Mouse (Mus musculus): ENCODE measurements around the gene Stx4a. TPM values are rescaled to one million over a fixed set of nuclear protein-coding genes. Genes with fewer than 3 reads are reported as not detected.
"Not testable (repeated sequence)": the region's sequence is repeated elsewhere in the genome, so short reads cannot be mapped to it uniquely, and the experiment has no call there.

The Stx4a gene
- 46.4 and 53.2 TPM in 2 replicates for polyA plus RNA-seq (2015; fragmentation: Nextera tagmentation; extraction: Ambion mirVana)

DNA sequence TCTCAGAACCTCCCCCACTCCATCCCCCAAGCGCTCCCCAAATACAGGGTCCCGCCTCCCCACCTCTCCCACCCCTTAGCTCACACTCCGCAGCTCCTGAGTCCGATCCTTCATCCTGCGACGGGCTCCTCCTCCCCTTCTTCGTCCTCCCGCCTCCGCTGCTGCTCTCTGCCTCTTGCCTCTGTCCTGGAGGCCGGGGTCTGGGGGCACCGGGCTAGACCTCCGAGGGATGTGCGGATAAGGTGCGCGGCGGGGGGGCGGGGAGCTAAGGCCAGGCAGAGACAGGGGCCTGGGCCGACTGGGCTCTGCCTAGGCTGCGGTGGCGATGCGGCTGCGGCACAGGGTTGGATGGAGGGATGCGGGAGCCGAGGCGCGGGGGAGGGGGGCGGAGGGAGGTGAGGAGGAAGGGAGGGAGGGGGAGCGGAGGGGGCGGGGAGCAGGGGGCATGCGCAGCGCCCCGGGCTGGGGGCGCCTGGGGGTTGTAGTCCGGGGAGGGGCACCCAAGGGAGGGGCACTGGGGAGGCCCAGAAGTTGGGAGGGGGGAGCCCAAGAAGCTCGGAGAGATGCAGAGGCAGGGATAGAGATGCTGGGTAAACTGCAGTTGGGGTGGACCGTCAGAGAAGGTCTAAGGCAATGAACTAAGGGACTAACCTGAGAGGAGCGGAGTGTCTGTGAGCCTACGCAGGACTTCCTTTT, at the start of gene Stx4a, which contains the start of gene Stx1b:
Gene Stx4a (plus strand): TSS at position 119 of the 696 bp plus-strand sequence.
Gene Stx1b (minus strand): TSS at position 374 of the 696 bp plus-strand sequence.
- Histone ChIP-seq H3K4me3 (replicated peaks) (peak within 1 kb of the TSS; percentile 61), H3K4me2 (peak within 1 kb of the TSS; percentile 89), H3K27me3 (no peaks in the 10 kb centered on the region), H3K36me3 (no peaks in the 10 kb centered on the region), H3K27ac (0 out of 2 replicates have a peak within 1 kb of the TSS, but pooled peaks have one; percentile 33), H3K9me3 (replicated peaks) (no peaks in the 10 kb centered on the region), H3K4me1 (peaks cover 38% of the 10 kb centered on the region), H3K9ac (peak within 1 kb of the TSS; percentile 70)
- ATAC-seq (replicated peaks; ENCODE audit: low FRiP score): peak; percentile 68
- WGBS: 3% methylated on average over 32 of the region's 38 CpGs

DNA sequence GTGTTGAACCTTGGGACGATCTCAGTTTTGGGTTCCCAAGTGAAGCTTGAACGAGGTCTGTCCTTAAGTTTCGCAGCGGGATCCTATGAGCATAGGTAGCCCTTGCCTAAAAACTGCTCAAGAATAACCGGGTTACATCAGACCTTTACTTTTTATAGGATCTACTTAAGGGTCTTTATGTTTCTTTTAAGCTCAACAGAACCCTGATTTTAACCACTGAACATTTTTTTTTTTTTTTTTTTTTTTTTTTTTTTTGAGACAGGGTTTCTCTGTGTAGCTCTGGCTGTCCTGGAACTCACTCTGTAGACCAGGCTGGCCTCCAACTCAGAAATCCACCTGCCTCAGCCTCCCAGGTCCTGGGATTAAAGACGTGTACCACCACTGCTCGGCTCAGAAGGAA, 48.3 kb upstream of the Stx4a start:
- ATAC-seq (replicated peaks; ENCODE audit: low FRiP score); H3K27me3 ChIP-seq; H3K9me3 ChIP-seq (replicated peaks): not testable (repeated sequence)
- Histone ChIP-seq H3K4me2 (peak overlapping the region; percentile 68), H3K27ac (peak overlapping the region; percentile 99), H3K4me3 (replicated peaks) (peak overlapping the region; percentile 90), H3K36me3 (peaks cover 30% of the 10 kb centered on the region), H3K4me1 (peaks cover 31% of the 10 kb centered on the region), H3K9ac (peak overlapping the region; percentile 88)
- 77% methylated on average over 7 of the region's 7 CpGs for WGBS

DNA sequence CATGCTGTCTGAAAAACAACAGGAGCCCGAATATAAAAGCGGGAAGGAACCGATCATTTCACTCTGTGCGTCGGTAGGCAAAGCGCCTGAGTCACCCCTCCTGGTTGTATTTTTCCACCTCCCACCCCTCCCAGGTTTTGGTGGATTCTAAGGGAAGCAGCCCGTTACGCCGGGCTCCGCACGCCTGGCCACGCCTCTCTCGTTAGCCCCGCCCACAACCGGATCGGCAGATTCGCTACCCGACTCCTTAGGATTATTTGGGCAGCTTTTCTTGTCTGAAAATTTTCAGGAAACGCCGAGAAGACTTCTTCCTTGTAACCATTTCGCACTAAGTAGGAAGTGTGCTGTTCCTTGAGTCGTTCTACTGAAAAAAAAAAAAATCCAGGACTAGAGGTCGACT, 47.7 kb upstream of the Stx4a start, which contains the start of gene Setd1a:
Gene Setd1a (plus strand): TSS at position 245 of the 400 bp plus-strand sequence.
- Histone ChIP-seq H3K4me1 (peaks cover 25% of the 10 kb centered on the region), H3K9me3 (replicated peaks) (no peaks in the 10 kb centered on the region), H3K4me3 (replicated peaks) (peak within 1 kb of the TSS; percentile 90), H3K36me3 (peaks cover 36% of the 10 kb centered on the region), H3K9ac (peak within 1 kb of the TSS; percentile 88), H3K27ac (peak within 1 kb of the TSS; percentile 99), H3K27me3 (no peaks in the 10 kb centered on the region), H3K4me2 (peak within 1 kb of the TSS; percentile 68)
- peak; percentile 45 for ATAC-seq (replicated peaks; ENCODE audit: low FRiP score)
- under 1% methylated on average over 23 of the region's 23 CpGs for WGBS

DNA sequence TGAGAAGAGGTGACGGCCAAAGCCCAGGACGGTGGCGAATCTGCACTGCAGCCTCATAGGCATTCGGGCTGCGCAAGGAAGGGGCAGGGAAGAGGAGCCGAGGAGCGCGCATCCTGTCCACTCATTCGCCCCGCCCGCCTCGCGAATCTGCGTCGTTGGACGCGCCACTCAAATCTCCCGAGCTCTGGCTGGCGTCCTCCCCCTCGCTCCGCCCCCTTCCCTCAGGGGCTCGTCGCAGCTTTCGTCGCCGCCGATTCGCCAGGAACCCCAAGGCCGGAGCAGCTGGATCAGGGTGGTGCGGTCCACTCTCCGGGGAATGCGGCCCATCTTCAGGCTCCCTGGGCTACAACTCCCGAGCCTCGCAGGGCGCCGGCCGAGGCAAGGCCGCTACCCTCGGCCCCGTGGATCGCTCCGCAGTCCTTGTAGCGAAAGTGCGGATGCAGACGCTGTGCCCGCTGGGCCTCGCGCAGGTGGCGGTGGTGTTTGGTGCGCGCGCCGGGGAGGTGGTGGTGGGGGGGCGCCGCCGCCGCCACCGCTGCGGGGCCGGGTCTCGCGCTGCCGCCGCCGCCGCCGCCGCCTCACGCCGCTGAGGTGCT, 47.1 kb upstream of the Stx4a start:
- Histone ChIP-seq H3K4me2 (peak overlapping the region; percentile 68), H3K9ac (peak overlapping the region; percentile 88), H3K27ac (peak overlapping the region; percentile 99), H3K36me3 (peaks cover 41% of the 10 kb centered on the region), H3K4me3 (replicated peaks) (peak overlapping the region; percentile 90), H3K4me1 (peaks cover 23% of the 10 kb centered on the region), H3K9me3 (replicated peaks) (no peaks in the 10 kb centered on the region), H3K27me3 (no peaks in the 10 kb centered on the region)
- peak; percentile 90 for ATAC-seq (replicated peaks; ENCODE audit: low FRiP score)
- WGBS: under 1% methylated on average over 61 of the region's 70 CpGs

DNA sequence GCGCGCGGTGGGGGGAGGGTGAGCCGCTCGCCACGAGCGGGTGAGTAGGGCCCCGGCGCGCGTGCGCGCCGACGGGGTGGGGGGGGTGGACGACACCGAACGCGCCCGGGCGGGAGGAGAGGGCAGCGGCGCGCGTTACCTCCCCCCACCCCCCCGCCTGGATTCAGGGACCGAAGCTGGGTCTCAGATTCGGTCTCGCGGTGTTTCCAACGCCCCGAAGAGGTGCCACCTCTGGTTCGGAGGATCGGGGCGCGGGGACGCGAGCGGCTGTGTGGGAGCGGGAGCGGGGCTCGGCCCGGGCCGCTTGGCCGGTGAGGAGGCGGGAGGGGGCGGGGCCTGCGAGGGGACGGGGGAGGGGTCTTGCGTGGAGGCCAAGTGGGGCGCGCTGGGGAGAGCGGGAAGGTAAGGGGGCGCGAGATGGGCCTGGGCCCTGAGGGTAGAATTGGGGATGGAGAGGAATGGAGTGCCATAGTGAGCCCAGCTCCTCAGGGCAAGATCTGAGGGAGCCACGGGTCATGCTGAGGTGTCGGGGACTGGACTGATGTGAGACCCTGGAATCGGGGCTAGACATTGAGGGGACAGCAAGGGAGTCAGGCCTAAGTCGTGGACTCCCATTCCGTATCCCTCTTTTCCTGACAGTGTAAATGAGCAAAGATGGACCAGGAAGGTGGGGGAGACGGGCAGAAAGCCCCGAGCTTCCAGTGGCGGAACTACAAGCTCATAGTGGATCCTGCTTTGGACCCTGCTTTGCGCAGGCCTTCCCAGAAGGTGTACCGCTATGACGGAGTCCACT, 46.4 kb upstream of the Stx4a start:
- Histone ChIP-seq H3K4me2 (peak overlapping the region; percentile 68), H3K9me3 (replicated peaks) (no peaks in the 10 kb centered on the region), H3K4me3 (replicated peaks) (peak overlapping the region; percentile 90), H3K4me1 (peaks cover 23% of the 10 kb centered on the region), H3K27ac (peak overlapping the region; percentile 99), H3K27me3 (no peaks in the 10 kb centered on the region), H3K36me3 (peaks cover 48% of the 10 kb centered on the region), H3K9ac (peak overlapping the region; percentile 88)
- 3% methylated on average over 59 of the region's 66 CpGs for WGBS
- ATAC-seq (replicated peaks; ENCODE audit: low FRiP score): peak; percentile 53

DNA sequence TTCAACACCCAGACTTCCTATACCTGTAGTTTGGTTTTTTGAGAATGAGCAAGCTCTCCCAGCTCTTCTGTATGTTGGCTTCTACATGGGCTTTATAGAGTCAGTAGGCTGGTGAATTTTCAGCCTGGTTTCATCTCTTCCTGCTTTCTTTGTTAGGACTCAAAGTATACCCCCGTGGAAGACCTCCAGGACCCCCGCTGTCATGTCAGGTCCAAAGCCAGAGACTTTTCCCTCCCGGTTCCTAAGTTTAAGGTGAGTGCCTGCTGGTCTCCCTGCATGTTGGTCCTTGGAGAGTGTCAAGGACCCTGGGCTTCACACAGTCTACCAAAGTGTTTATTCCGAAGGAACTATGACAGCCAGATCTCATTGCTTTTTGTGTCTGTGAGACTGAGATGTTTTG, 45.7 kb upstream of the Stx4a start:
- ATAC-seq (replicated peaks; ENCODE audit: low FRiP score): no peak
- Histone ChIP-seq H3K9ac (peak overlapping the region; percentile 88), H3K27ac (no peak overlapping the region), H3K27me3 (no peaks in the 10 kb centered on the region), H3K4me3 (replicated peaks) (peak overlapping the region; percentile 90), H3K4me1 (peaks cover 23% of the 10 kb centered on the region), H3K36me3 (peaks cover 53% of the 10 kb centered on the region), H3K9me3 (replicated peaks) (no peaks in the 10 kb centered on the region), H3K4me2 (peak overlapping the region; percentile 68)
- WGBS: 79% methylated on average over 4 of the region's 4 CpGs

DNA sequence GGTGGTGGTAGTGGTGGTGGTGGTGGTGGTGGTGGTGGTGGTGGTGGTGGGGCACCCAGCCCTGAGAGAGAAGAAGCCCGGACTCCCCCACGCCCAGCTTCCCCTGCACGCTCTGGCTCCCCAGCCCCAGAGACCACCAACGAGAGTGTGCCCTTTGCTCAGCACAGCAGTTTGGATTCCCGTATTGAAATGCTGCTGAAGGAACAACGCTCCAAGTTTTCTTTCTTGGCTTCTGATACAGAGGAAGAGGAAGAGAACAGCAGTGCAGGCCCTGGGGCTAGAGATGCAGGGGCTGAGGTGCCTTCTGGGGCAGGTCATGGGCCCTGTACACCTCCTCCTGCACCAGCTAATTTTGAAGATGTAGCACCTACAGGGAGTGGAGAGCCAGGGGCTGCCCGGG, 38.8 kb upstream of the Stx4a start, which contains the start of gene Gm49388:
Gene Gm49388 (plus strand): TSS at position 301 of the 400 bp plus-strand sequence.
- no peaks in the 10 kb centered on the region for H3K9me3 ChIP-seq (replicated peaks)
- H3K9ac ChIP-seq: no peak within 1 kb of the TSS
- peaks cover 98% of the 10 kb centered on the region for H3K36me3 ChIP-seq
- H3K4me1 ChIP-seq: no peaks in the 10 kb centered on the region
- no peaks in the 10 kb centered on the region for H3K27me3 ChIP-seq
- no peak within 1 kb of the TSS for H3K4me3 ChIP-seq (replicated peaks)
- no peak for ATAC-seq (replicated peaks; ENCODE audit: low FRiP score)
- H3K4me2 ChIP-seq: no peak within 1 kb of the TSS
- WGBS: 88% methylated on average over 7 of the region's 7 CpGs
- H3K27ac ChIP-seq: no peak within 1 kb of the TSS

DNA sequence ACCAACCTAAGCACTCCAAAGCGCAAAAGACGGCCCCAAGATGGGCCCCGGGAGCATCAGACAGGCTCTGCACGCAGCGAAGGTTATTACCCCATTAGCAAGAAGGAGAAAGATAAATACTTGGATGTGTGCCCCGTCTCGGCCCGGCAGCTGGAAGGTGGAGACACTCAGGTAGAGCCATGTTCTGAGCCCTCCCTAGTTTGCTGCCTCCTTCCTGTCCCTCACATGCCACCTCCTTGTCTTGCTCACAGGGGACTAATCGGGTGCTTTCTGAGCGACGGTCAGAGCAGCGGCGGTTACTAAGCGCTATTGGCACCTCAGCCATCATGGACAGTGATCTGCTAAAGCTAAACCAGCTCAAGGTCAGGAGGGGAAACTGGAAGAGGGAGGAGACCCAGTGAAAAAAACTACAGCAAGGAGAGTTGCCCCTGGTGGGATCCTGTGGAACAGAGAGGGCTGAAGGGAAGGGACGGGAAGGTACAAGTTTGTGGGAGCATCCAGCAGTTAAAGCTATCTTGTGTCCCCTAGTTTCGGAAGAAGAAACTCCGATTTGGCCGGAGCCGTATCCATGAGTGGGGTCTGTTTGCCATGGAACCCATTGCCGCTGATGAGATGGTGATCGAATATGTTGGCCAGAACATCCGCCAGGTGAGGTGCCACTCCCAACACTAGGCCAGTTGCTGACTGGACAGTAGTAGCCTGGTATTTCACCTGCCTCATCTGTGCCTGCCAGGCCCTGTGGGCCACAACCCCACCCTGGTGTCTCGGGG, 26.8 kb upstream of the Stx4a start:
- Histone ChIP-seq H3K27ac (no peak overlapping the region), H3K36me3 (peaks cover 84% of the 10 kb centered on the region), H3K4me3 (replicated peaks) (no peak overlapping the region), H3K9me3 (replicated peaks) (no peaks in the 10 kb centered on the region), H3K4me1 (peaks cover 9% of the 10 kb centered on the region), H3K9ac (no peak overlapping the region), H3K27me3 (no peaks in the 10 kb centered on the region), H3K4me2 (no peak overlapping the region)
- 91% methylated on average over 23 of the region's 23 CpGs for WGBS
- ATAC-seq (replicated peaks; ENCODE audit: low FRiP score): no peak

DNA sequence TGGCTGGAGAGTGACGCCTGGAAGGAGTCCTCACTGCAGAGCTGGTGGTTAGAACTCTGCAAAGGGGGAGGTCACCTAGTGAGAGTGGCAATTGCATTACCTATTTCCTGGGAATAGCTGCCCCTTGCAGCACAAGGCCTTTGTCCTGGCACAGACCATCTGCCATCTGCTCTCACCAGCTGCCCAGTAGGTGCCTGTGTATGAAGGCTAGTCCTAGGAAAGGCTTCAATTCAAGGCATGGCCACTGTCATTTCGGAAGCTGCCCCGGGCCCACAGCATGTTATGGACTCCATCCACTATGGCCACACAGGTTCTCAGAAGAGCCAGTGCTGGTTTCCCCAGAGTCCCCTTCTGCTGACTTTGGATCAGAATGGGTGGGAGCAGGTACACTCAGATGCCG, 25.5 kb upstream of the Stx4a start:
- H3K4me3 ChIP-seq (replicated peaks): no peak overlapping the region
- peaks cover 9% of the 10 kb centered on the region for H3K4me1 ChIP-seq
- H3K27me3 ChIP-seq: no peaks in the 10 kb centered on the region
- 92% methylated on average over 4 of the region's 4 CpGs for WGBS
- no peaks in the 10 kb centered on the region for H3K9me3 ChIP-seq (replicated peaks)
- no peak overlapping the region for H3K4me2 ChIP-seq
- H3K36me3 ChIP-seq: peaks cover 82% of the 10 kb centered on the region
- ATAC-seq (replicated peaks; ENCODE audit: low FRiP score): no peak
- H3K9ac ChIP-seq: no peak overlapping the region
- H3K27ac ChIP-seq: no peak overlapping the region

DNA sequence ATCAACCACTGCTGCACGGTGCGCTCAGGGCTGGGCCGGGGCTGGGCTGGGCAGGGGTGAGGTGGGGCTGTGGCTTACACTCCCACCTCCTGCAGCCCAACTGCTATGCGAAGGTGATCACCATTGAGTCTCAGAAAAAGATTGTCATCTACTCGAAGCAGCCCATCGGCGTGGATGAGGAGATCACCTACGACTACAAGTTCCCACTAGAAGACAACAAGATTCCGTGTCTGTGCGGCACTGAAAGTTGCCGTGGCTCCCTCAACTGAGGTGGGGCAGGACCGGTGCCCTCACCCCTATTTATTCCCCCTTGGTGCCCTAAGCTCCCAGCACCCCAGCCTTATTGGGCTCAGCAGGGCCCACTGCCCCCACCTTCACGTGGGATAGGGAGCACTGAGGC, 24.9 kb upstream of the Stx4a start:
- Histone ChIP-seq H3K4me1 (peaks cover 9% of the 10 kb centered on the region), H3K4me3 (replicated peaks) (no peak overlapping the region), H3K9ac (no peak overlapping the region), H3K9me3 (replicated peaks) (no peaks in the 10 kb centered on the region), H3K36me3 (peaks cover 82% of the 10 kb centered on the region), H3K27ac (peak overlapping the region; percentile 1; the same call in 1 of the 2 replicates), H3K27me3 (no peaks in the 10 kb centered on the region), H3K4me2 (no peak overlapping the region)
- ATAC-seq (replicated peaks; ENCODE audit: low FRiP score): no peak
- 87% methylated on average over 13 of the region's 13 CpGs for WGBS

DNA sequence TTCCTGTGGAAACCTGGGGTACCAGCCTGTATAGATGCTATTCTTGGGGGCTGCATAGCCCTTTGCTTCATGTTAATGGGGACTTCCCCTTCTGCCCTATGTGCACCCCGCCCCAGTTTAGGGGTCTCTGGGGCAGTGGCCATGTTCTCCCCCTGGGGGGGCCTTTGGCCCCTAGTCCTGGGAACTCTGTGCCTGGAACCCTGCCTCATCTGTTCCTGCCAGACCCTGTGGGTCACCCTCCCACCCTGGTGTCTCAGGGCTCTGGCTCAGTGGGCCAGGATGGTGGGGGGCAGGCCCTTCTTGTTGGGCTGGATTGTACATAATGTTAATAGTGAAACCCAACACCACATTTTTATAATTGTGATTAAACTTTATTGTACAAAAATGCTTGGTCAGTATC, 24.4 kb upstream of the Stx4a start:
- peaks cover 9% of the 10 kb centered on the region for H3K4me1 ChIP-seq
- H3K4me3 ChIP-seq (replicated peaks): no peak overlapping the region
- no peak for ATAC-seq (replicated peaks; ENCODE audit: low FRiP score)
- no peak overlapping the region for H3K9ac ChIP-seq
- peaks cover 79% of the 10 kb centered on the region for H3K36me3 ChIP-seq
- no peaks in the 10 kb centered on the region for H3K27me3 ChIP-seq
- peak overlapping the region; percentile 1; the same call in 1 of the 2 replicates for H3K27ac ChIP-seq
- H3K9me3 ChIP-seq (replicated peaks): no peaks in the 10 kb centered on the region
- no peak overlapping the region for H3K4me2 ChIP-seq
- 87% methylated on average over 1 of the region's 1 CpGs for WGBS

Data from kidney, embryonic 15.5 days (tissue).